Mouse (Mus musculus) bone marrow, adult 2 months (tissue): Measurements from ENCODE around the gene Zfp280c.

ENCODE experiments used
- CTCF ChIP-seq: fragments of 200-500 bp; IDR thresholded peaks from 2 replicates; pipeline ENCODE4 v1.5.1; 2011; ENCODE audit warnings: low read length, control low read depth; ENCODE audit not compliant: control insufficient read depth, insufficient read depth
- POLR2A ChIP-seq: fragments of 200-500 bp; IDR thresholded peaks from 2 replicates; pipeline ENCODE4 v1.6.1; 2011; ENCODE audit warnings: low read depth, mild to moderate bottlenecking, control low read depth, low read length, borderline replicate concordance; ENCODE audit not compliant: control insufficient read depth

DNA sequence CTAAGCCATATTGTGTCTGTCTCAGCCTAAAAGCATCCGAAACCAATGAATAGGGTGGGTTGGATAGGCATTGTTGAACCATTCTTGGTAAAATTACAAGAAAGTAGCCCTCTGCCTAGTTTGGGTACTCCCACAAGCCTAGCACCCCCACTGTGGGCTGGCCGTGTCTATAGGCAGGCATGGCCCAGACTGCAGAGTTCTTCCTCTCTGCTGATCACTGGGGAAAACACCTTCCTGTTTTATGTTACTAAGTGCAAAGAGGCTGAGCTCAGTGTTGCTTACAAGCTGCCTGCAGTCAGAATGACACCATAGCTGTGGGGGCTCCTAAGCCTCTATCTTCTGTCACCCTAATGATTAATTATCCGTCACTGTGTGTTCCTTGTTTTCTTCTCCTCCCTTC, 70.8 kb downstream of the Zfp280c start:
- TF ChIP-seq POLR2A (no peak), CTCF (no peak)
